Mouse (Mus musculus) megakaryocyte, embryonic 14.5 days (primary cell): ENCODE data around the gene Tnfrsf13b.

Source experiments
- FLI1 ChIP-seq: IDR thresholded peaks from 2 replicates; pipeline ENCODE4 v1.6.1; 2012; ENCODE audit warnings: low read length, inconsistent platforms, mixed read lengths
- GATA1 ChIP-seq: IDR thresholded peaks from 3 replicates; pipeline ENCODE4 v1.6.1; 2012; ENCODE audit warnings: mixed read lengths, low read length, inconsistent platforms, borderline replicate concordance

DNA sequence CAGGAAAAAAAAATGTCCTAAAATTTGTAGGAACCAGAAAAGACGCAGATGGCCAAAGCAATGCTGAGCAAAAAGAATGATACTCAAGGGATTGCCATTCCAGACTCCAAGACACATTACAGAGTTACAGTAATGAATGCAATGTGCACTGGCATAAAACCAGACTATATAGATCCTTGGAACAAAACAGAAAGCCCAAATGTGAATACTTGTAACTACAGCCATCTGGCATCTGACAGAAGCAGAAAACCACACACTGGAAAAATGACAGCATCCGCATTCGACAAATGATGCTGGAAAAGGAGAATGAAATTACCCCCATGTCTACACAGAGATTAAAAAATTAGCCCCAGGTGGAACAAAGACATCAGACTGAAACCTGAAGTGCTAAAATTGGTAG, 53.8 kb downstream of the Tnfrsf13b start:
- TF ChIP-seq GATA1 (no peak), FLI1 (no peak)
